Mouse (Mus musculus): ENCODE data around the gene Mettl21c. TPM values are rescaled to one million over a fixed set of nuclear protein-coding genes. Genes with fewer than 3 reads are reported as not detected.

The Mettl21c gene
- polyA plus RNA-seq, 1 experiment from 2014 or later = 1.4 TPM

DNA sequence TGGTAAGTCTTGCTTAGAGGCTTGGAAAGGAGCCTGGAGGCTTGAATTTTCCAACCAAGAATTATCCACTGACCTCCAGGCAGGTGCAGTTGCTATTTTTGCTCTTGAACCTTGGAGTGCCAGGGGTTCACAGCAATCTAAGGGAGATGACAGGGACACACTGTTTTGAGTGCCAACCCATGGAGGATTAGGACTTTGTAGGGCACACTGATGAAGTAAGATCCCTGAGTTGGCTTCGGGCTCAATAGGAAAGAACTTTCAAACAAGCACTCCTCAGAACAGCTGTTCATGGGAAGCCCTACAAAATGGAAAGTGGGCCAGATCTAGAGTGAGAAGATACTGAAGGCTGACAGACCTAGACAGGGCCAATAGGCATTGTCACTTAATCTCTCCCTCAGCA, 2.8 kb upstream of the Mettl21c start:
- WGBS = 89% methylated on average over 1 of the region's 1 CpGs
- no peaks in the 10 kb centered on the region for H3K36me3 ChIP-seq
- no peak for ATAC-seq (ENCODE audit: insufficient number of reproducible peaks, insufficient read depth, low FRiP score, low TSS enrichment, low read depth)
- H3K27ac ChIP-seq = no peak overlapping the region
- no peak overlapping the region for H3K9ac ChIP-seq
- no peak overlapping the region for H3K4me3 ChIP-seq
- H3K27me3 ChIP-seq = 0 out of 2 replicates have a peak, but pooled peaks cover 3% of the 10 kb centered on the region
- no peak overlapping the region for H3K4me2 ChIP-seq
- H3K9me3 ChIP-seq = no peaks in the 10 kb centered on the region
- H3K4me1 ChIP-seq = no peaks in the 10 kb centered on the region

DNA sequence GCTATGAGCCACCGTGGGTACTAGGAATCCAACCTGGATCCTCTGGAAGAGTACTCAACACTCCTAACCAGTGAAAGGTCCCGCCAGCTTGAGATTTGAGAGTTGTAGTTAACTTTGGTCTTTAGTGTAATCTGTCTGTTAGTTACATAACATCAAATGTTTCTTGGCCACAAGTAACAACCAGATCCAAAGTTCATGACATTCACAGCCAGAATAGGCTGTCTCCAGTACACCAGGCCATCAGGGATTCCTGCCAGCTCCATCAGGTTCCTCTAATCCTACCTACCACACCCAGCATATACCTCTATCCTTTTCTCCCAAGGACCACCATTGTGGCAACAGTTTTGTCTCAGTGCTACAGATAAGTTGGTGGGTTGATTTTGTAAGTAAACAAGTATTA, 4.3 kb downstream of the Mettl21c start:
- Histone ChIP-seq H3K27ac (no peak overlapping the region), H3K36me3 (no peaks in the 10 kb centered on the region), H3K9me3 (no peaks in the 10 kb centered on the region), H3K4me2 (no peak overlapping the region), H3K4me3 (no peak overlapping the region), H3K4me1 (no peaks in the 10 kb centered on the region), H3K9ac (no peak overlapping the region), H3K27me3 (0 out of 2 replicates have a peak, but pooled peaks cover 3% of the 10 kb centered on the region)
- no peak for ATAC-seq (ENCODE audit: insufficient number of reproducible peaks, insufficient read depth, low FRiP score, low TSS enrichment, low read depth)
- 86% methylated on average over 2 of the region's 2 CpGs for WGBS

- no peaks in the 10 kb centered on the region for H3K9me3 ChIP-seq
- no peak overlapping the region for H3K4me2 ChIP-seq
- no peak overlapping the region for H3K27ac ChIP-seq
- H3K36me3 ChIP-seq = peaks cover 26% of the 10 kb centered on the region
- ATAC-seq (ENCODE audit: insufficient number of reproducible peaks, insufficient read depth, low FRiP score, low TSS enrichment, low read depth) = no peak
- no peaks in the 10 kb centered on the region for H3K4me1 ChIP-seq
- no peaks in the 10 kb centered on the region for H3K27me3 ChIP-seq
- H3K4me3 ChIP-seq = no peak overlapping the region
- 95% methylated on average over 2 of the region's 2 CpGs for WGBS
- no peak overlapping the region for H3K9ac ChIP-seq
Measured at GRCm38 (mm10) chr1:44004513-44004912, 15.3 kb downstream of the Mettl21c start.

- peaks cover 65% of the 10 kb centered on the region for H3K36me3 ChIP-seq
- H3K27me3 ChIP-seq = no peaks in the 10 kb centered on the region
- H3K4me1 ChIP-seq = no peaks in the 10 kb centered on the region
- no peak overlapping the region for H3K27ac ChIP-seq
- H3K4me2 ChIP-seq = no peak overlapping the region
- no peak overlapping the region for H3K4me3 ChIP-seq
- no peak overlapping the region for H3K9ac ChIP-seq
- 97% methylated on average over 4 of the region's 4 CpGs for WGBS
- H3K9me3 ChIP-seq = peaks cover 5% of the 10 kb centered on the region
- no peak for ATAC-seq (ENCODE audit: insufficient number of reproducible peaks, insufficient read depth, low FRiP score, low TSS enrichment, low read depth)
Measured at GRCm38 (mm10) chr1:43996914-43997589, 22.8 kb downstream of the Mettl21c start.

GRCm38 (mm10) chr1:43971089-43971488, 48.7 kb downstream of the Mettl21c start:
- H3K36me3 ChIP-seq = peaks cover 51% of the 10 kb centered on the region
- no peaks in the 10 kb centered on the region for H3K9me3 ChIP-seq
- no peak overlapping the region for H3K4me2 ChIP-seq
- WGBS = 73% methylated on average over 3 of the region's 3 CpGs
- H3K27me3 ChIP-seq = no peaks in the 10 kb centered on the region
- no peak overlapping the region for H3K27ac ChIP-seq
- no peaks in the 10 kb centered on the region for H3K4me1 ChIP-seq
- no peak overlapping the region for H3K4me3 ChIP-seq
- H3K9ac ChIP-seq = no peak overlapping the region
- no peak for ATAC-seq (ENCODE audit: insufficient number of reproducible peaks, insufficient read depth, low FRiP score, low TSS enrichment, low read depth)

DNA sequence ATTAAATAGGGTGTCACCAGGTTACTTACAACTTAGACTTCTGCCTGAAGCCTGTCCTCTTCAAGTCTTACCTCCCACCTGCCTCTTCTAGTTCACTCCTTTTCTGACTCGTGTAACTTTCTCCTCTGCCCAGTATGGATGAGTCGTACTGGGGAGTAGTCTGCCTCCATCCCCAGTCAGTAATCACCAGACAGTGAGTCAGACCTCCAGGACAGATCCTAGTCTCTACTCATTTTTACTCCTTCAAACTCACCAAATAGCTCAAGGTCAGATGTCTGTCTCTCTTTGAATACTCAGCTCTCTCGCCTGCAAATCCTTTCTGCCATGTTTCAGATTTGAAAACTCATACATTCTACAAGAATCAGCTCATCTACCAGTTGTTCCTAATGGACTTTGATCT, 50.5 kb downstream of the Mettl21c start:
- Histone ChIP-seq H3K4me3 (no peak overlapping the region), H3K27me3 (no peaks in the 10 kb centered on the region), H3K36me3 (peaks cover 49% of the 10 kb centered on the region), H3K4me1 (no peaks in the 10 kb centered on the region), H3K4me2 (no peak overlapping the region), H3K27ac (no peak overlapping the region), H3K9ac (no peak overlapping the region), H3K9me3 (no peaks in the 10 kb centered on the region)
- 85% methylated on average over 3 of the region's 3 CpGs for WGBS
- ATAC-seq (ENCODE audit: insufficient number of reproducible peaks, insufficient read depth, low FRiP score, low TSS enrichment, low read depth) = no peak

DNA sequence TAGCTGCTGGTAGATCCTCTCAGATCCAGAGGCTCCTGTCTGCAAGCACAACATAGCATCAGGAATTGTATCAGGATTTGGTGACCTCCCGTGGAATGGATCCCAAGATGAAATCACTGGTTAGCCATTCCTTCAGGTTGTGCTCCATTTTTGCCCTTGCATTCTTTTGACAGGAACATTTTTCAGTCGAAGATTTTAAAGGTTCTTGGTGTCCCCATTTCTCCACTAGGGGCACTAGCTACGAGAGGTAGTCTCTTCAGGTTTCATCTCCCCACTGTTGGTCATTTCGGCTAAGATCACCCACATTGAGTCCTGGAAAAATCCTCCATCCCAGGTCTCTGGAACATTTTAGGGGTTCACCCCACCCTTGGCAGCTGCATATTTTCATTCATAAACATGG, 53.1 kb downstream of the Mettl21c start:
- H3K36me3 ChIP-seq = peaks cover 40% of the 10 kb centered on the region
- 84% methylated on average over 4 of the region's 4 CpGs for WGBS
- ATAC-seq (ENCODE audit: insufficient number of reproducible peaks, insufficient read depth, low FRiP score, low TSS enrichment, low read depth) = no peak
- H3K9ac ChIP-seq = no peak overlapping the region
- H3K27ac ChIP-seq = no peak overlapping the region
- no peaks in the 10 kb centered on the region for H3K4me1 ChIP-seq
- H3K9me3 ChIP-seq = no peaks in the 10 kb centered on the region
- H3K4me2 ChIP-seq = no peak overlapping the region
- no peak overlapping the region for H3K4me3 ChIP-seq
- H3K27me3 ChIP-seq = no peaks in the 10 kb centered on the region

- WGBS = 85% methylated on average over 4 of the region's 4 CpGs
- Histone ChIP-seq H3K9me3 (no peaks in the 10 kb centered on the region), H3K27me3 (no peaks in the 10 kb centered on the region), H3K4me2 (no peak overlapping the region), H3K36me3 (peaks cover 44% of the 10 kb centered on the region), H3K4me3 (no peak overlapping the region), H3K9ac (no peak overlapping the region), H3K27ac (no peak overlapping the region), H3K4me1 (no peaks in the 10 kb centered on the region)
- no peak for ATAC-seq (ENCODE audit: insufficient number of reproducible peaks, insufficient read depth, low FRiP score, low TSS enrichment, low read depth)
Measured at GRCm38 (mm10) chr1:43964381-43964780, 55.5 kb downstream of the Mettl21c start.

Other genes starting within 250 kb of the Mettl21c start
- 27.9 and 29.4 TPM in 2 replicates for gene Uxs1, start 192.2 kb downstream of the Mettl21c start, polyA plus RNA-seq (2015; fragmentation: Nextera tagmentation; extraction: Ambion mirVana)
- 59.5 and 63.6 TPM in 2 replicates for gene Tpp2, start 86.4 kb downstream of the Mettl21c start, polyA plus RNA-seq (2015; fragmentation: Nextera tagmentation; extraction: Ambion mirVana)
- 0.12 and 0.15 TPM in 2 replicates for gene Gm8251, start 41.9 kb upstream of the Mettl21c start, polyA plus RNA-seq (2015; fragmentation: Nextera tagmentation; extraction: Ambion mirVana)
- 75.1 and 76.8 TPM in 2 replicates for gene Tex30, start 82.4 kb upstream of the Mettl21c start, polyA plus RNA-seq (2015; fragmentation: Nextera tagmentation; extraction: Ambion mirVana)
- 77.1 and 79.7 TPM in 2 replicates for gene Kdelc1, start 98.8 kb upstream of the Mettl21c start, polyA plus RNA-seq (2015; fragmentation: Nextera tagmentation; extraction: Ambion mirVana)
- 19.5 and 21.9 TPM in 2 replicates for gene Bivm, start 98.9 kb upstream of the Mettl21c start, polyA plus RNA-seq (2015; fragmentation: Nextera tagmentation; extraction: Ambion mirVana)
- gene Ercc5, start 127.7 kb upstream of the Mettl21c start, polyA plus RNA-seq (2015; fragmentation: Nextera tagmentation; extraction: Ambion mirVana) = 26.6 and 32.6 TPM in 2 replicates
- gene Mettl21e, start 198.9 kb upstream of the Mettl21c start, polyA plus RNA-seq (2015; fragmentation: Nextera tagmentation; extraction: Ambion mirVana) = 0.14 TPM in 1 of 2 replicates, not detected in the other

Data from embryonic facial prominence, embryonic 13.5 days (tissue).